Mouse (Mus musculus): ENCODE results near the gene Filip1l. TPM values are rescaled to one million over a fixed set of nuclear protein-coding genes. Genes with fewer than 3 reads are reported as not detected.

Filip1l gene
- polyA plus RNA-seq, 1 experiment = 3.2 TPM

- Histone ChIP-seq H3K4me3 (ENCODE audit: low read depth, low read length) (no peak overlapping the region), H3K27ac (ENCODE audit: insufficient read depth, low read depth, low read length) (no peak overlapping the region), H3K36me3 (ENCODE audit: control insufficient read depth, insufficient read depth, low read length) (no peaks in the 10 kb centered on the region), H3K27me3 (ENCODE audit: control insufficient read depth, insufficient read depth, low read length) (no peaks in the 10 kb centered on the region), H3K4me1 (ENCODE audit: control insufficient read depth, insufficient read depth, insufficient read length, low read length) (no peaks in the 10 kb centered on the region)
- TF ChIP-seq POLR2A (IDR thresholded peaks at IDR 0.05; ENCODE audit: low read depth, low read length) = no peak
- TF ChIP-seq CTCF (IDR thresholded peaks at IDR 0.05; ENCODE audit: extremely low read depth, insufficient read length, insufficient replicate concordance, low read depth, low read length) = no peak
- WGBS = 65% methylated on average over 6 of the region's 6 CpGs
Observed at GRCm38 (mm10) chr16:57396249-57396648, 43.4 kb downstream of the Filip1l start.

- no peaks in the 10 kb centered on the region for H3K36me3 ChIP-seq (ENCODE audit: control insufficient read depth, insufficient read depth, low read length)
- TF ChIP-seq POLR2A (IDR thresholded peaks at IDR 0.05; ENCODE audit: low read depth, low read length) (no peak), CTCF (IDR thresholded peaks at IDR 0.05; ENCODE audit: extremely low read depth, insufficient read length, insufficient replicate concordance, low read depth, low read length) (no peak)
- H3K4me3 ChIP-seq (ENCODE audit: low read depth, low read length) = no peak overlapping the region
- WGBS = 91% methylated on average over 6 of the region's 6 CpGs
- H3K27me3 ChIP-seq (ENCODE audit: control insufficient read depth, insufficient read depth, low read length) = no peaks in the 10 kb centered on the region
- no peaks in the 10 kb centered on the region for H3K4me1 ChIP-seq (ENCODE audit: control insufficient read depth, insufficient read depth, insufficient read length, low read length)
- H3K27ac ChIP-seq (ENCODE audit: insufficient read depth, low read depth, low read length) = no peak overlapping the region
Observed at GRCm38 (mm10) chr16:57397845-57398244, 45.0 kb downstream of the Filip1l start.

- no peak for TF ChIP-seq POLR2A (IDR thresholded peaks at IDR 0.05; ENCODE audit: low read depth, low read length)
- peak; percentile 16; the same call in 1 of the 2 replicates for TF ChIP-seq CTCF (IDR thresholded peaks at IDR 0.05; ENCODE audit: extremely low read depth, insufficient read length, insufficient replicate concordance, low read depth, low read length)
- 63% methylated on average over 18 of the region's 18 CpGs for WGBS
- Histone ChIP-seq H3K36me3 (ENCODE audit: control insufficient read depth, insufficient read depth, low read length) (no peaks in the 10 kb centered on the region), H3K4me1 (ENCODE audit: control insufficient read depth, insufficient read depth, insufficient read length, low read length) (no peaks in the 10 kb centered on the region), H3K4me3 (ENCODE audit: low read depth, low read length) (no peak overlapping the region), H3K27me3 (ENCODE audit: control insufficient read depth, insufficient read depth, low read length) (no peaks in the 10 kb centered on the region), H3K27ac (ENCODE audit: insufficient read depth, low read depth, low read length) (no peak overlapping the region)
Observed at GRCm38 (mm10) chr16:57398387-57399214, 45.7 kb downstream of the Filip1l start.

GRCm38 (mm10) chr16:57399566-57399965 lies 46.7 kb downstream of the Filip1l start:
- whole genome bisulfite sequencing = 83% methylated on average over 10 of the region's 10 CpGs
- Histone ChIP-seq H3K4me1 (ENCODE audit: control insufficient read depth, insufficient read depth, insufficient read length, low read length) (no peaks in the 10 kb centered on the region), H3K36me3 (ENCODE audit: control insufficient read depth, insufficient read depth, low read length) (no peaks in the 10 kb centered on the region), H3K27ac (ENCODE audit: insufficient read depth, low read depth, low read length) (no peak overlapping the region), H3K4me3 (ENCODE audit: low read depth, low read length) (no peak overlapping the region), H3K27me3 (ENCODE audit: control insufficient read depth, insufficient read depth, low read length) (no peaks in the 10 kb centered on the region)
- TF ChIP-seq POLR2A (IDR thresholded peaks at IDR 0.05; ENCODE audit: low read depth, low read length) = no peak
- TF ChIP-seq CTCF (IDR thresholded peaks at IDR 0.05; ENCODE audit: extremely low read depth, insufficient read length, insufficient replicate concordance, low read depth, low read length) = no peak

- TF ChIP-seq CTCF (IDR thresholded peaks at IDR 0.05; ENCODE audit: extremely low read depth, insufficient read length, insufficient replicate concordance, low read depth, low read length) (no peak), POLR2A (IDR thresholded peaks at IDR 0.05; ENCODE audit: low read depth, low read length) (no peak)
- 73% methylated on average over 6 of the region's 6 CpGs for WGBS
- Histone ChIP-seq H3K4me3 (ENCODE audit: low read depth, low read length) (no peak overlapping the region), H3K27ac (ENCODE audit: insufficient read depth, low read depth, low read length) (peak overlapping the region; percentile 58), H3K27me3 (ENCODE audit: control insufficient read depth, insufficient read depth, low read length) (no peaks in the 10 kb centered on the region), H3K36me3 (ENCODE audit: control insufficient read depth, insufficient read depth, low read length) (no peaks in the 10 kb centered on the region), H3K4me1 (ENCODE audit: control insufficient read depth, insufficient read depth, insufficient read length, low read length) (no peaks in the 10 kb centered on the region)
Observed at GRCm38 (mm10) chr16:57401702-57402101, 48.8 kb downstream of the Filip1l start.

GRCm38 (mm10) chr16:57402910-57403309 lies 50.0 kb downstream of the Filip1l start:
- no peak for TF ChIP-seq CTCF (IDR thresholded peaks at IDR 0.05; ENCODE audit: extremely low read depth, insufficient read length, insufficient replicate concordance, low read depth, low read length)
- no peak for TF ChIP-seq POLR2A (IDR thresholded peaks at IDR 0.05; ENCODE audit: low read depth, low read length)
- no peak overlapping the region; the same call in 1 of the 2 replicates for H3K27ac ChIP-seq (ENCODE audit: insufficient read depth, low read depth, low read length)
- H3K36me3 ChIP-seq (ENCODE audit: control insufficient read depth, insufficient read depth, low read length) = no peaks in the 10 kb centered on the region
- no peaks in the 10 kb centered on the region for H3K4me1 ChIP-seq (ENCODE audit: control insufficient read depth, insufficient read depth, insufficient read length, low read length)
- H3K4me3 ChIP-seq (ENCODE audit: low read depth, low read length) = no peak overlapping the region
- H3K27me3 ChIP-seq (ENCODE audit: control insufficient read depth, insufficient read depth, low read length) = no peaks in the 10 kb centered on the region
- 85% methylated on average over 4 of the region's 4 CpGs for WGBS

GRCm38 (mm10) chr16:57403825-57404224 lies 50.9 kb downstream of the Filip1l start:
- H3K27me3 ChIP-seq (ENCODE audit: control insufficient read depth, insufficient read depth, low read length) = no peaks in the 10 kb centered on the region
- no peaks in the 10 kb centered on the region for H3K4me1 ChIP-seq (ENCODE audit: control insufficient read depth, insufficient read depth, insufficient read length, low read length)
- TF ChIP-seq CTCF (IDR thresholded peaks at IDR 0.05; ENCODE audit: extremely low read depth, insufficient read length, insufficient replicate concordance, low read depth, low read length) (no peak), POLR2A (IDR thresholded peaks at IDR 0.05; ENCODE audit: low read depth, low read length) (no peak)
- H3K4me3 ChIP-seq (ENCODE audit: low read depth, low read length) = no peak overlapping the region
- no peaks in the 10 kb centered on the region for H3K36me3 ChIP-seq (ENCODE audit: control insufficient read depth, insufficient read depth, low read length)
- WGBS = 78% methylated on average over 5 of the region's 5 CpGs
- no peak overlapping the region for H3K27ac ChIP-seq (ENCODE audit: insufficient read depth, low read depth, low read length)
